Mouse (Mus musculus): ENCODE data around the gene Iqgap2.

DNA sequence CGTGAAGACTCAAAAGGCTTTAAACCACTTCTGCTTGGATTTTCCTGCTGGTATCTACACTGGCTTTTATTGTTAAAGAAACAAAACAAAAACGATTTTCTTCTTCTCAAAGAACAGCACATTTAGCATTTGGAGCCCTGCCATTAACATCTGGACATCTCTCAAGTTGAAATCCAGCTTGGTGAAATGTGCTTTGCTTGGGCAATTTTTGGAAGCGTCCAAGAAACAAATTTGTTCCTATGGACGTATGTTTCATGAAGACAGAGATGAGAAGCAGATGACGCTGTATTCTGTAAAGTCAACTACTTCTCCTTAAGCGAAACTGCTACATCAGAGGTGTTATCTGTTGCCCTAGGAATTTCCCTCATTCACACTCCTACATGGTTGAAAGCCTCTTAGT is 93.0 kb downstream of the Iqgap2 start:
- TF ChIP-seq CTCF (conservative IDR thresholded peaks at IDR 0.05; ENCODE audit: insufficient read depth, insufficient read length, low read depth, low read length) (no peak), POLR2A (IDR thresholded peaks at IDR 0.05; ENCODE audit: low read depth, low read length) (no peak)
